Mouse (Mus musculus): Measurements from ENCODE around the gene Xkr8.

GRCm38 (mm10) chr4:132734766-132735165, 2.4 kb upstream of the Xkr8 start:
- no peak for TF ChIP-seq E2F4 (IDR thresholded peaks at IDR 0.05; ENCODE audit: insufficient read depth)
- no peak for TF ChIP-seq POLR2AphosphoS2 (IDR thresholded peaks at IDR 0.05; ENCODE audit: insufficient read length, low read depth)
- TF ChIP-seq POLR2A (IDR thresholded peaks at IDR 0.05; ENCODE audit: insufficient read length, low read depth) = no peak
- no peak for TF ChIP-seq TCF12 (IDR thresholded peaks at IDR 0.05; ENCODE audit: insufficient read depth, poor library complexity, severe bottlenecking)
- no peak for TF ChIP-seq MYOD1 (IDR thresholded peaks at IDR 0.05; ENCODE audit: control insufficient read depth in 1 of 3, insufficient read length in 2 of 3, low read depth in 2 of 3)
- no peak for TF ChIP-seq MYOG (IDR thresholded peaks at IDR 0.05; ENCODE audit: control insufficient read depth in 1 of 3, insufficient read depth in 1 of 3, insufficient read length in 2 of 3, low read depth in 2 of 3)
- TF ChIP-seq MAX (IDR thresholded peaks at IDR 0.05; ENCODE audit: low read depth) = no peak
- TF ChIP-seq USF1 (IDR thresholded peaks at IDR 0.05; ENCODE audit: low read depth) = no peak
